8 mouse cellular contexts compared by ENCODE assay signal in the genomic region with DNA sequence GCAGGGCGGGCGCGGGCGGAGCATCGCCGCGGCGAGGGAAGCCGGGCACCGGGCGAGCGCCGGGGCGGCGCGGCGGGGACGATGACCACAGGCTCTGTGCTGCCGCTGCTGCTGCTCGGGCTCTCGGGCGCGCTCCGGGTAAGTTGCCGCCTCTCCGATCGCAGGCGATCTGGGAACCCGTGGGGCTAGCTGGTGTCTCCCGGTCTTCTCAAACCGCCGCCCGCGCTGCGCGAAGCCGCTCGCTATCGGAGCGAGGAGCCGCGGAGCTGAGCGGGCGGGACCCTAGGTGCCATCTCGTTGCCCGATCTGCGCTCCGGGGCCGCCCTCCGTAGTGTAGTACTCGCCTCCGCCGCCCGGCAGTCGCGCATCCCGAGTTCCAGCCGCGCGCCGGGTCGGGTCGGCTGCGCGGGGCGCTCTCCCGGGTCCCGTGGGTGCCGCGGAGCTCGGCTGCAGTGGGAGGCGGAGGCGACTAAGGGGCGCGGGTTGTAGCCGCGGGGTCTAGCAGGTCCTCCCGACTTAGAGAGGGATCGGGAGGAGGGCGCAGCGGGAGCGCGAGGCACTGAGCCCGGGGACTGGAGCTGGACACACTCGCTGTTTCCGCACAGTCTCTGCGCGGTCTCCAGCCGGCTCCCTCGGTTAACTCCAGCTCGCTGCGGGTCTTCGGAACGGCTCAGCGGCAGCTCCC. TPM values are rescaled to one million over a fixed set of nuclear protein-coding genes. Genes with fewer than 3 reads are reported as not detected.
A peak's percentile ranks its signal among the peaks of the same experiment; 100 is the strongest.
DNase-seq lines count a peak whose midpoint lies in the region; ATAC-seq and TF ChIP-seq lines count a peak whose summit lies in the region.

No protein-coding gene starts in this region.

- DNase-seq in left cerebral cortex, adult 2 months (ENCODE audit: extremely low spot score in 1 of 2, low spot score in 2 of 2), result peak; percentile 56 to 73
- DNase-seq in left cerebral cortex, adult 11 months (ENCODE audit: low spot score), result no peak
- peak; percentile 10 to 42 for DNase-seq in gastrocnemius, postnatal 36 days
- DNase-seq in lung, adult 18-20 months, result peak; percentile 10 to 20
- peak; percentile 75 for DNase-seq in retina, embryonic 14.5 days (ENCODE audit: low spot score)
- no peak for DNase-seq in natural killer cell, adult 2 months (ENCODE audit: low spot score in 2 of 2)

- H3K27ac ChIP-seq in left cerebral cortex, adult 2 months, result peak overlapping the region; percentile 71
- H3K27ac ChIP-seq in cortical plate, adult 2 months (ENCODE audit: insufficient read depth, low read length), result no peak overlapping the region
- peak overlapping the region; percentile 73 for H3K27ac ChIP-seq in kidney, embryonic 14.5 days (ENCODE audit: low read depth, low read length)

- intact Hi-C loops in left cerebral cortex, adult 2 months (cut with DNase I), result loop anchor here (2.0 to 5.0 kb wide), 2 partner anchors 75 to 432 kb away; no protein-coding TSS in a partner anchor
- intact Hi-C loops in gastrocnemius, postnatal 36 days (cut with DNase I), result no loop called here

- ATAC-seq in kidney, embryonic 14.5 days (ENCODE audit: low FRiP score, low TSS enrichment), result peak; percentile 78

- H3K4me3 ChIP-seq in left cerebral cortex, adult 2 months, result peak overlapping the region; percentile 77
- peak overlapping the region; percentile 56 for H3K4me3 ChIP-seq in cortical plate, adult 2 months (ENCODE audit: insufficient read depth, low read length)
- peak overlapping the region; percentile 70 for H3K4me3 ChIP-seq in kidney, embryonic 14.5 days (ENCODE audit: low read length)

- no peaks in the 10 kb centered on the region for H3K36me3 ChIP-seq in kidney, embryonic 14.5 days (ENCODE audit: control insufficient read depth, insufficient read depth, low read length)

- peaks cover 8% of the 10 kb centered on the region; the same call in 1 of the 2 replicates for H3K27me3 ChIP-seq in kidney, embryonic 14.5 days (ENCODE audit: control insufficient read depth, insufficient read depth, low read length)

- no peak for TF ChIP-seq POLR2A in cortical plate, adult 2 months (IDR thresholded peaks at IDR 0.05; ENCODE audit: extremely low read depth, insufficient read depth, low read length)

- H3K9me3 ChIP-seq in kidney, embryonic 14.5 days (ENCODE audit: control insufficient read depth, low read length), result no peaks in the 10 kb centered on the region

- peak; percentile 34 for TF ChIP-seq CTCF in left cerebral cortex, adult 2 months (IDR thresholded peaks at IDR 0.05)
- TF ChIP-seq CTCF in cortical plate, adult 2 months (IDR thresholded peaks at IDR 0.05; ENCODE audit: extremely low read depth, insufficient read depth, low read length), result no peak

- H3K4me1 ChIP-seq in cortical plate, adult 2 months (ENCODE audit: control insufficient read depth, insufficient read depth, low read length), result no peaks in the 10 kb centered on the region; the same call in 1 of the 2 replicates
- peaks cover 7% of the 10 kb centered on the region for H3K4me1 ChIP-seq in kidney, embryonic 14.5 days (ENCODE audit: control insufficient read depth, insufficient read depth, low read length)

- WGBS in kidney, embryonic 14.5 days, result 1% methylated on average over 80 of the region's 95 CpGs

- peak overlapping the region; percentile 95 for H3K4me2 ChIP-seq in kidney, embryonic 14.5 days (replicated peaks; ENCODE audit: low read depth, low read length)

- peak overlapping the region; percentile 78 for H3K9ac ChIP-seq in kidney, embryonic 14.5 days (ENCODE audit: low read depth, low read length)

RNA-seq across cellular contexts. Expression of a gene that starts 0.5 kb away (rescaled TPM):
- total RNA-seq in left cerebral cortex, adult 2 months (2021), result 10 to 100 TPM; 24.4 to 30.6 TPM
- 5.2 and 5.9 TPM in 2 replicates for polyA plus RNA-seq in cortical plate, adult 2 months (2012; rRNA removed)
- total RNA-seq in gastrocnemius, postnatal 36 days (2021), result 1 to 10 TPM; 5.1 to 8.2 TPM
- polyA plus RNA-seq in kidney, embryonic 14.5 days (2014; fragmentation: Nextera tagmentation; extraction: Ambion mirVana), result 14.5 and 19.4 TPM in 2 replicates

Comparison
In these comparisons a context has a peak if more than half of its experiments do, and no peak if none do; other contexts are left out.
1. DNase-seq: peak in left cerebral cortex, adult 2 months (2 of 2), gastrocnemius, postnatal 36 days (2 of 2), lung, adult 18-20 months (2 of 2) and retina, embryonic 14.5 days (single experiment); none in left cerebral cortex, adult 11 months (single experiment) and natural killer cell, adult 2 months (0 of 2).
2. Peak in every context shown above with its lines, with median percentiles within 50 percentile points of each other: H3K4me3 ChIP-seq.